Mouse (Mus musculus) megakaryocyte, adult 5-6 weeks (primary cell): ENCODE data around the gene Krtap28-13. TPM values are rescaled to one million over a fixed set of nuclear protein-coding genes. Genes with fewer than 3 reads are reported as not detected.

Source experiments
- ATAC-seq: 2 replicates; pipeline ENCODE4 v1.8.0; 2016; ENCODE audit warnings: mild to moderate bottlenecking, inconsistent platforms; ENCODE audit not compliant: poor library complexity, severe bottlenecking
- total RNA-seq, 2 experiments: library from RNA; stranded (forward) in 1 of 2; stranded (reverse) in 1 of 2; fragments of 153-499, 151-499 nt in 1 of 2; fragments of 221-1000, 200-1000 nt in 1 of 2; gene quantifications; 2 replicates each; pipeline versions ENCODE4 v1.2.3 to v1.2.4; 2015 to 2017

The Krtap28-13 gene
- total RNA-seq, 2 experiments from 2014 or later: not detected

DNA sequence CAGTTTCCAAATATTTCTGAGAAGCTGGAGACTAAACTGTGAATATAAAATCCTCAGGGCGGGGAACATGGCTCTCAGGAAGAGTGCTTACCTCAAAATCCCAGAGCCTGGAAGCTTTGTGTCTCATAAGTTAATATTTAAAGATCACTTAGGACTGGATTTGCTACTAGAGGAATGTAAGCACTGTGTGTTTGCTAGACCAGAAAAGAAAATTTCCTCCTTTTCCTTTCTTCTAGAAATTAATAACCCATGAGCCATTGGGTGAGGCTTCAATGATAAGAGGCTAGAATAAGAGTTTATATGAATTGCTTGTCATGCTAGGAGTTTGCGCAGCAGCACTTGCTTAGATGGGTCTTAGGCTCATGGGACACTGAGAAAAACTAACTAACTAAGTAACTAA lies 24.1 kb downstream of the Krtap28-13 start:
- ATAC-seq: no peak

DNA sequence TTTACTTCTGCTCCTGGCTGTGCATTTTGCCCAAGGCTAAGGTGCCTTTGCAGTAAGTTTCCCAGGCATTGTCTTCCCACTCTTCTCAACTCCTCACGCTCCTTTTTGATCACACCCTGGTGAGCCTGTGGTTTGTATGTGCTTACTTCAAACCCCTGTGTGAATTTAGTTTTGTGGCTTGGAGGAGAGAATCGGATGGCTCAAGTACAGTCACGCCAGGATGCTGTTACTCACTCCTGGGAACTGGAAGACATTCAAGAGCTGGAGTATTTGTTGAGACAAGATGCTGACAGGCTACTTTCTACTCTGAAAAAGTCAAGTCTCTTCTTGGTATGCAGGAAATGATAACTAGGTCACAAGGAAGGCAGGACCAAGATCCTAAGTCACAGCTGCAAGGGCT lies 30.5 kb downstream of the Krtap28-13 start:
- no peak for ATAC-seq

DNA sequence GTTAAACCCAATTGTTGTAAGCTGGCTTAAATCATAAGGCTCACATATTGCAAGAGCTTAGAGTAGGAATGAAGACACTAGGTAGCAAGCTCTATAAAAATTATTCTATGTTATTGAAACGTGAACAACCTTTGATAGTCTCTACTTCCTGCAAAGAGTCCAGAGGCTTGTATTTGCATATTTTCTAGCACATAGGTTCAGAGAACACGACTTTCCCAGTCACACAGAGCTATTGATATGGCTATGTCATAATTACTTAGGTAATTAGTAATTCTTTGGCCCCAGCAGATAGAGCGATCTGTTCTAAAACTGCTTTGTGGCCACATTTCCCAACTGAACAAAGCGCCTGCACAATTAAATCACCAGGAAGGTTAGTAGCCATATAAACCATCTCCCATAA lies 36.2 kb downstream of the Krtap28-13 start:
- ATAC-seq: no peak

DNA sequence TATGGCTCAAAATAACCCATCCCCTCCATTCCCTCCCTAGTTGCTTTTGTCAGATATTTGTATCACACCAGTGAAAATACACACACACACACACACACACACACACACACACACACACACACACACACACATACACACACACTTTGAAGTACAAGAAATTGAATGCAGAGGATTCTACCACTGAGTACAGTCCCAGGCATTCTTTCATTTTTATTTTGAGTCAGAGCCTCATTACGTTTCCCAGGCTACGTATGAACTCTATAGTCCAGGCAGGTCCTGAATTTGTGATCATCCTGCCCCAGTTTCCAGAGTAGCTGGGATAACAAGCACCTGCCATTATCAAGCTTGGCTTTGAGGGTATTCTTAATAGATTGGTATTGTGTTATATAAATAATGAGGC lies 38.4 kb downstream of the Krtap28-13 start:
- no peak for ATAC-seq

DNA sequence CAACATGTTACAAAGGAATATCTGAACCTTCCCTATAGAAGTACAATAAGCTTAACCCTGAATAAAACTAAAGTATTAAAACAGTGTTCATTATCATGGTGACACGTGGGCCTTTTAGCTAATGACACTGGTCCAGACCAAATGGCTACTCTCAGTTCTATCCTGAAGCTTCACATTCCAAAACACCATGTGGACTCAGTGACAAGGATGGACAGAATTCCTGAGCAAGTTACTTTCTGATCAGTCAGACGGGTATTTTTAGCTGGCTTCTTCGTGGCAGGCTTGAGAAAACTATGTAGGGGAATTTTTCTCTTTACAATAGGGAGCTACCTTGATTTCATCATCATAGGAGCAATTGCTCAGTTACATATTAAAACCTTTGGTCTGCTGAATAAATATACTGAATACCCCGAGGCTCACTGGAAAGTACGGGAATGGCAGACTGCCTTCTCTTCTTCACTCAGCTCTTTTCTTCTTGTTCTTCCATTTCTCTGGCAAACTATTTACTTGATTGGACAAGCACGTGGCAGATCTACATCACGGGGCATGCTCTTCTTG lies 38.9 kb downstream of the Krtap28-13 start:
- ATAC-seq: no peak

DNA sequence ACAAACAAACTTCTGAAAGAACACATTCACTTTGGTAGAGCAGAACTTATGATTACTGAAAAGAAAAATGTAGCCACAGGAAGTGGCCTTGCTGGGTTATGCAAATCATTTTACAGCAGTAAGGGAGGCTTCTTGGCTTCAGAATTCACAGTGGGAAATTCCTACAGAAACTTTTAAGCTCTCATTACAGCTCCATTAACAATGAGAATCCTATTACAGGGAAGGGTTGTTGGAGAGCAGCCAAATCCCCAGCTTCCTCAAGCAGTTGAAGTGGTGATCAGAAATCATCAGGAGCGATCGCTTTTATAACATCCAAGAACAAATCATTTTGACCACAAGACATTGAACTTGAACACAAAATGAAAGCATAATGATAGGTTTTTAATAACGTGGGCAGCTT lies 41.2 kb downstream of the Krtap28-13 start:
- ATAC-seq: no peak

DNA sequence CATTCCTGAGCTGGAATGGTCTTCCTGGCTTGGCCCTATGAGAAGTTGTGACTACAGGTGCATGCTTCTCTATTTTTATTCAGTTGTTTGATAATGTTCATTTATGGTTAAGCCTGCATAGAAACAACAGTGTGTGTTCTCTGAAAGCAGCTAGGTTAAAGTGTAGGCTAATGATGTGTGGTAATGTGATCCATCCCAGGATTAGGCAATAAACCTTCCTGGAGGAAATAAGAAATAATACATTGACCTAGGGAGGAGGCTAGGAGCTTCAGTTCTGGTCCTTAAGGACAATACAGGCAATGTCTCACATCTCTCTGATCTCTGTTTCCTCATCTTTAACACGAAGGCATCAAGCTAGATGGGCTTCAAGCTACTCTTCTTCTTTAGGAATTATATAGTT lies 44.7 kb downstream of the Krtap28-13 start:
- no peak for ATAC-seq

DNA sequence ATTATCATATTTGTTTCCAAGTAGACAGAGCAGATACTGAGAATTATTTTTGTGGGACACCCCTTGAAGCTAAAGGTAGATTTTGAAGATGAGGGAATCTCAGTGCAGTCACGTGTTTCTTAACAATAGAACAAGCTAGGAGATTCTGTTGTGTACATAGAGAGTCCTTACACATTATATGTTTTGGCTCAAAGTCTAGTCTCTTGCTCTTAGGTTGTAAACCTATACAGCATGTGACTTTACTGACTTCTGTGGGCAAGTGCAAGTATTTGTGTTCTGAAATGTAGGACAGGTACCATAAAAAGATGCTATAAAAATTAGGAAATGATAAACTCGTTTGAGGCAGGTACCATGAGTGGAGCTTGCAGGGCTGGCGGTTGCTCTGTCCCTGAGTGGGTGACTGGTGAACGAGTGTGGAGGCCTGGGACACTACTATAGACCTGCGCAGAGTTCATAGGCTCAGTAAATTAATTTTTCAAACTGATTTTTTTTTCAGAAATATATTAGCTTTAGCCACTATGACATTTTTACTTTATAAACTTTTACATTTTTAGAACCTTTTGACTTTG lies 46.8 kb downstream of the Krtap28-13 start:
- ATAC-seq: no peak

DNA sequence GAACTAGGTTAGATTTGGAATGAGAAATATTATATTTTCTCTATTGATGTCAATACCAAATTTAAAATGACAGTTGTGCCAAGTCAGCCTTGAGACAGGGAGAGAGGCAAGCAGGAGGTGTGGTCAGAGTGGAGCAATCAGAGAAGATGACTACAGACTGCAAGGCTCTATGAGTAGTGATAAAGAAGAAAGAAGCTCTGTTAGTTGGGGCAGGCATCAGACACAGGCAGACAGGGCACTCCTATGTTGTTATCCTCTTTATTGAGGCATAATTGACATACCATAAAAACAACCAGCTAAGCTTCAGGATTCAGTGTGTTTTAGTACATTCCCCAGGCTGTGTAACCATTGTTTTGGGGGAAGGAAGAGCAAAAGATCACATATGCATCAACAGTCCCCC lies 50.3 kb downstream of the Krtap28-13 start:
- no peak for ATAC-seq

Other genes starting within 250 kb of the Krtap28-13 start
- 57.0 and 61.1 TPM in 2 replicates for gene Agfg1, start 221.4 kb upstream of the Krtap28-13 start, total RNA-seq (2015)
- gene Agfg1, start 221.4 kb upstream of the Krtap28-13 start, total RNA-seq (2017): 48.0 and 48.3 TPM in 2 replicates
- 0.31 and 0.34 TPM in 2 replicates for gene A030005L19Rik, start 147.6 kb upstream of the Krtap28-13 start, total RNA-seq (2015)
- not detected in 2 replicates for gene A030005L19Rik, start 147.6 kb upstream of the Krtap28-13 start, total RNA-seq (2017)
- not detected in 2 replicates for gene A030014E15Rik, start 136.0 kb upstream of the Krtap28-13 start, total RNA-seq (2015)
- not detected in 2 replicates for gene A030014E15Rik, start 136.0 kb upstream of the Krtap28-13 start, total RNA-seq (2017)
- gene Gm6217, start 129.5 kb upstream of the Krtap28-13 start, total RNA-seq (2015): not detected in 2 replicates
- gene Gm6217, start 129.5 kb upstream of the Krtap28-13 start, total RNA-seq (2017): not detected in 2 replicates
- gene A030003K21Rik, start 117.5 kb upstream of the Krtap28-13 start, total RNA-seq (2015): not detected in 2 replicates
- gene A030003K21Rik, start 117.5 kb upstream of the Krtap28-13 start, total RNA-seq (2017): not detected in 2 replicates
- gene Gm7544, start 104.9 kb upstream of the Krtap28-13 start, total RNA-seq (2015): not detected in 2 replicates
- not detected in 2 replicates for gene Gm7544, start 104.9 kb upstream of the Krtap28-13 start, total RNA-seq (2017)
- gene Gm47955, start 100.6 kb upstream of the Krtap28-13 start, total RNA-seq (2015): not detected in 2 replicates
- not detected in 2 replicates for gene Gm47955, start 100.6 kb upstream of the Krtap28-13 start, total RNA-seq (2017)
- not detected in 2 replicates for gene Gm47959, start 60.4 kb upstream of the Krtap28-13 start, total RNA-seq (2015)
- not detected in 2 replicates for gene Gm47959, start 60.4 kb upstream of the Krtap28-13 start, total RNA-seq (2017)
- not detected in 2 replicates for gene Slc19a3, start 22.5 kb upstream of the Krtap28-13 start, total RNA-seq (2015)
- not detected in 2 replicates for gene Slc19a3, start 22.5 kb upstream of the Krtap28-13 start, total RNA-seq (2017)
- not detected in 2 replicates for gene Krtap28-10, start 18.4 kb upstream of the Krtap28-13 start, total RNA-seq (2015)
- not detected in 2 replicates for gene Krtap28-10, start 18.4 kb upstream of the Krtap28-13 start, total RNA-seq (2017)
- gene Gm47969, start 16.0 kb upstream of the Krtap28-13 start, total RNA-seq (2015): not detected in 2 replicates
- gene Gm47969, start 16.0 kb upstream of the Krtap28-13 start, total RNA-seq (2017): not detected in 2 replicates
- not detected in 2 replicates for gene A030005K14Rik, start 1.6 kb upstream of the Krtap28-13 start, total RNA-seq (2015)
- gene A030005K14Rik, start 1.6 kb upstream of the Krtap28-13 start, total RNA-seq (2017): not detected in 2 replicates
- not detected in 2 replicates for gene Ccl20, start 55.8 kb downstream of the Krtap28-13 start, total RNA-seq (2015)
- not detected in 2 replicates for gene Ccl20, start 55.8 kb downstream of the Krtap28-13 start, total RNA-seq (2017)
- not detected in 2 replicates for gene Daw1, start 98.8 kb downstream of the Krtap28-13 start, total RNA-seq (2015)
- gene Daw1, start 98.8 kb downstream of the Krtap28-13 start, total RNA-seq (2017): not detected in 2 replicates